Mouse (Mus musculus) megakaryocyte, embryonic 14.5 days (primary cell): ENCODE measurements around the gene Lhx9.

ENCODE experiments used
- FLI1 ChIP-seq: IDR thresholded peaks from 2 replicates; pipeline ENCODE4 v1.6.1; 2012; ENCODE audit warnings: low read length, inconsistent platforms, mixed read lengths
- GATA1 ChIP-seq: IDR thresholded peaks from 3 replicates; pipeline ENCODE4 v1.6.1; 2012; ENCODE audit warnings: mixed read lengths, low read length, inconsistent platforms, borderline replicate concordance

- TF ChIP-seq GATA1 = no peak
- no peak for TF ChIP-seq FLI1
Measured at GRCm38 (mm10) chr1:138845481-138845880, 2.9 kb downstream of the Lhx9 start.
